Mouse (Mus musculus): ENCODE measurements around the gene Scaf8. TPM values are rescaled to one million over a fixed set of nuclear protein-coding genes. Genes with fewer than 3 reads are reported as not detected.

Gene Scaf8
- polyA plus RNA-seq, 1 experiment from 2014 or later, result 14.2 TPM

DNA sequence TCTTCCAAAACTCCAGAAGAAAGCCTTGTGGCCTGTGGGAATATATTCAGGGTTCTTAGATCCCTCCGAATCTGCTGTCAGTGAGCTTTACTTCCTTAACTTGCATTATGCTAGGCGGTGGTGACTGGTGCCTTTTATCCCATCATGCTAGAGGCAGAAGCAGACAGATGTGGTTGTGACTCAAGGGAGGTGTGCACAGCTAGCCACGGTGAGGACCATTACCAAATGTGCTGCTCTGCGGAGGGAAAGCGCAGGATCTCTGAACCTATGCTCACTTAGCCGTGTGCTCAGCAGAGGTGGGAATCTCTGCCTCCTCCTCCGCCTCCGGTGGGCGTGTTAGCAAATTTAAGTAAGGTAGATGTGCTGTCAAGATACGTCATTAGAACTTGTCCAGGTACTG is 98.1 kb downstream of the Scaf8 start:
- no peaks in the 10 kb centered on the region for H3K9me3 ChIP-seq (replicated peaks)
- H3K4me1 ChIP-seq, result peaks cover 27% of the 10 kb centered on the region

DNA sequence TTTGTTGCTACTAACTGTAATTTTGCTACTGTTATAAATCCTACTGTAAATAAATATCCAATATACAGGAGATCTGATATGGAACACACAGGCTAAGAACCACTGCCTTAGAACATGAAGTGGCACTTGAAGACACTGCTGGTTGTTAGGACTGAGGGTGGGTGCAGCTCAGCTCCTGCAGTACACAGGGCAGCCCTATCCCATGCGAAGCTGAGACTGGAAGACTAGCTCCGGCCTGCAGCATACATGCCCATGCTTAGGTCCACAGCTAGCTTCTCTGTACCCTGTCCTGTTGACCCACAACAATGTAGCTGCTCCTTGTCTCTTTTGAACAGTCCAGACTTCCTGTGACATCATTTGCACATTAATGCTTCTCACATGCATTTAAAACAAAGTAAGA is 100.1 kb downstream of the Scaf8 start:
- H3K36me3 ChIP-seq, result peaks cover 8% of the 10 kb centered on the region; the same call in 1 of the 2 replicates
- H3K27me3 ChIP-seq (replicated peaks), result no peaks in the 10 kb centered on the region
- 95% methylated on average over 2 of the region's 2 CpGs for whole genome bisulfite sequencing
- H3K4me3 ChIP-seq (replicated peaks), result no peak overlapping the region
- H3K4me2 ChIP-seq, result no peak overlapping the region
- H3K9ac ChIP-seq (replicated peaks), result no peak overlapping the region
- H3K9me3 ChIP-seq (replicated peaks), result no peaks in the 10 kb centered on the region
- H3K4me1 ChIP-seq, result peaks cover 32% of the 10 kb centered on the region
- no peak for ATAC-seq (ENCODE audit: low FRiP score)
- no peak overlapping the region for H3K27ac ChIP-seq (replicated peaks)

More for the DNA sequence above, 98.1 kb downstream of the Scaf8 start:
- no peaks in the 10 kb centered on the region for H3K27me3 ChIP-seq (replicated peaks)
- no peak overlapping the region for H3K4me2 ChIP-seq
- ATAC-seq (ENCODE audit: low FRiP score), result no peak
- no peak overlapping the region for H3K27ac ChIP-seq (replicated peaks)
- no peak overlapping the region for H3K9ac ChIP-seq (replicated peaks)
- H3K36me3 ChIP-seq, result peaks cover 8% of the 10 kb centered on the region; the same call in 1 of the 2 replicates
- H3K4me3 ChIP-seq (replicated peaks), result no peak overlapping the region
- 91% methylated on average over 10 of the region's 10 CpGs for WGBS

DNA sequence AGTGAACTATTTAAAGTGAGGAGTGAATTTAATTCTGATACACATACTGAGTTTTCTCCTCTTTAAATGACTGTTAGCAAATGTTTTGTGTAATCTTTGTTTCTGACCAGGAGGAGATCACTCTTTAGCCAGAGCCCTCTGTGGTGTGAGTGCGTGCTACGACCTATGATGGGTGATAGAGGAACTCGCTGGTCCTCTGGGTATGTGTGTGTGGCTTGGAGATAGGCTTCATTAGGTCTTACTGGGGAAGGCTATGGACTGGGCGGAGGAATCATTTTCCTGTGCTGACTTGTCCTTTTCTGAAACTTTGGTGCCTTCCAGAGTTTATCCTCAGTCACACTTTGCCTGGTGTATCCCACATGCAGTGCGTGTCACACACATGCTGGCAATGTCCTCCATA is 102.3 kb downstream of the Scaf8 start:
- H3K4me1 ChIP-seq, result peaks cover 21% of the 10 kb centered on the region; the same call in 1 of the 2 replicates
- 92% methylated on average over 5 of the region's 5 CpGs for WGBS
- H3K27me3 ChIP-seq (replicated peaks), result no peaks in the 10 kb centered on the region
- no peak overlapping the region for H3K4me3 ChIP-seq (replicated peaks)
- H3K4me2 ChIP-seq, result no peak overlapping the region
- no peaks in the 10 kb centered on the region for H3K9me3 ChIP-seq (replicated peaks)
- no peak for ATAC-seq (ENCODE audit: low FRiP score)
- H3K9ac ChIP-seq (replicated peaks), result no peak overlapping the region
- H3K36me3 ChIP-seq, result peaks cover 8% of the 10 kb centered on the region; the same call in 1 of the 2 replicates
- no peak overlapping the region for H3K27ac ChIP-seq (replicated peaks)

DNA sequence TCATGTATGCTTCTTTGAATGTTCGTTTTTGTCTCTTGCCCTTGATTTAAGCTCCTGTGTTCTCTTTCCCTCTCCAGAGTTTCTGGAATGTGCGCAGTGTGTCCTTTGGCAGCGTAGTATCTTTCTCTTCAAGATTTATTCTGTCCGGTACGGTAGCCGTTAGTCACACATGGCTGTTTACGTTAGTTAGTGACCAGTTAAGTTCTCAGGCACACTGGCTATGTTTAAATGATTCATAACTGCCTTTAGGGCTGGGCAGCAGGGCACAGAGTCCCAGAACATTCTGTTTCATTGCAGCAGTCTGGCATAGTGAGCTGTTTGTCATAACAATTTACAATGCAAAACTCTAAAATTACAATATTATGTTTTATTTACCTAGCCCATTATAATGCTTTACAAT is 103.6 kb downstream of the Scaf8 start:
- no peaks in the 10 kb centered on the region for H3K27me3 ChIP-seq (replicated peaks)
- WGBS, result 58% methylated on average over 7 of the region's 7 CpGs
- ATAC-seq (ENCODE audit: low FRiP score), result no peak
- H3K4me2 ChIP-seq, result no peak overlapping the region
- no peak overlapping the region for H3K9ac ChIP-seq (replicated peaks)
- peak overlapping the region; percentile 46; the same call in 1 of the 2 replicates for H3K27ac ChIP-seq (replicated peaks)
- H3K4me3 ChIP-seq (replicated peaks), result no peak overlapping the region
- H3K4me1 ChIP-seq, result peaks cover 13% of the 10 kb centered on the region; the same call in 1 of the 2 replicates
- no peaks in the 10 kb centered on the region for H3K9me3 ChIP-seq (replicated peaks)
- H3K36me3 ChIP-seq, result peaks cover 8% of the 10 kb centered on the region; the same call in 1 of the 2 replicates

DNA sequence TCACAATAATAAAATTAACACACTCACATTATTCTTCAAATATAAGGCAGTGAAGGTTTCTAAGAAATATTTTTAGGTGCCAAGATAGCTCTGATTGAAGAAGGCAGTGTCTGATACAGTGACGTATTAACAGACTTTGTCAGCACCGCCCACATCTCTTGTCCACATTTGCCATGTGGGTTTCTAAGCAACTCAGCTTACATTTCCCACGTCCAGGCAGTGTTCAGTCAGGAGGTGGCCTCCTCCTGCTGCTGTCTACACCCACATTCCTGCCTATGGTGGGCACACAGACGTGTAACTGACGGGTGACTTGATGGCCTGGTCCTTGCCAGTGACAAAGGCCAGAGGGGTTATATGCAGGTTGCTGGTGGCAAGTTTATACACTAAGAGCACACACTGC is 104.1 kb downstream of the Scaf8 start:
- Histone ChIP-seq H3K27ac (replicated peaks) (0 out of 2 replicates have a peak overlapping the region, but pooled peaks have one; percentile 19), H3K9me3 (replicated peaks) (no peaks in the 10 kb centered on the region), H3K27me3 (replicated peaks) (no peaks in the 10 kb centered on the region), H3K36me3 (peaks cover 8% of the 10 kb centered on the region; the same call in 1 of the 2 replicates), H3K4me2 (no peak overlapping the region), H3K4me1 (peaks cover 13% of the 10 kb centered on the region; the same call in 1 of the 2 replicates), H3K4me3 (replicated peaks) (no peak overlapping the region), H3K9ac (replicated peaks) (no peak overlapping the region)
- WGBS, result 66% methylated on average over 5 of the region's 5 CpGs
- ATAC-seq (ENCODE audit: low FRiP score), result no peak; the same call in 1 of the 2 replicates

DNA sequence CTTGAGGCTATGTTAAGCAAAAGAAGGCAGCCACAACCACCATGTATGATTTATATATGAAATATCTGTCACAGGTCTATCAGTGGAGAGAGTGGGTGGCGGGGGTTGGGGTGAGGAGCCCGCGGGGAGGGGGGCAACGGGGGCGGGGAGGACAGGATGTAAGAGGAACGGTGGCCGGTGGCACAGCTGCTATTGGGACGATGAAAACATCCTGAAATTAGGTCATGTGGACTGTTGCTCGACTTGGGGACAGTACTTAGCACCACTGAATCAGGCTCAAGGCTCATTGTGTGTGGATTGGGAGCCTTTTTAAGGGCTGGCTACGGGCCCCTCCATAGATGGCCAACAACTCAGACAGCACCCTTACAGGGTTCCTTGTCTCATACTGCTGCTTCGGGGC is 105.4 kb downstream of the Scaf8 start:
- Histone ChIP-seq H3K4me1 (peaks cover 21% of the 10 kb centered on the region), H3K4me2 (no peak overlapping the region), H3K27me3 (replicated peaks) (no peaks in the 10 kb centered on the region), H3K9ac (replicated peaks) (no peak overlapping the region), H3K27ac (replicated peaks) (no peak overlapping the region), H3K9me3 (replicated peaks) (no peaks in the 10 kb centered on the region), H3K4me3 (replicated peaks) (no peak overlapping the region), H3K36me3 (0 out of 2 replicates have a peak, but pooled peaks cover 2% of the 10 kb centered on the region)
- WGBS, result 67% methylated on average over 11 of the region's 11 CpGs
- ATAC-seq (ENCODE audit: low FRiP score), result no peak

DNA sequence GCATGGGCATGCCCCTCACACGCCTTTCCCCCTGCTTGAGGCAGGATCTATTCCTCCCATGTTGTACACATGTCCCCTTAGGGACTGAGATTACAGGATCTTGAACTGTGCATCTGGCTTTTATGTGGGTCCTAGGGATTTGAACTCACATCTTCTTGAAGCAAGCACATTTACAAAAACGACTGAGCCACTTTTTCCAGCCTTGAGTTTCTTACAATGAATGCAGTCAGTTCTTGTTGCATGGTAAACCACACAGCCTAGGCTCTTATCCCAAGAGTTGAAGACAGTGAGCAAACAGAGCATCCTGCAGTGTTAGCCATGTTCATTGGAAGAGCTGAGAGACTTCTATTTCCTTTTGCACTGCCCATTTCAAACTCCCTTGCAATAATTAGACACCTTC is 108.3 kb downstream of the Scaf8 start:
- Histone ChIP-seq H3K27ac (replicated peaks) (no peak overlapping the region), H3K4me1 (peaks cover 17% of the 10 kb centered on the region), H3K4me2 (no peak overlapping the region), H3K9ac (replicated peaks) (no peak overlapping the region), H3K36me3 (no peaks in the 10 kb centered on the region), H3K4me3 (replicated peaks) (no peak overlapping the region), H3K27me3 (replicated peaks) (no peaks in the 10 kb centered on the region), H3K9me3 (replicated peaks) (no peaks in the 10 kb centered on the region)
- WGBS, result 73% methylated on average over 2 of the region's 2 CpGs
- ATAC-seq (ENCODE audit: low FRiP score), result no peak

DNA sequence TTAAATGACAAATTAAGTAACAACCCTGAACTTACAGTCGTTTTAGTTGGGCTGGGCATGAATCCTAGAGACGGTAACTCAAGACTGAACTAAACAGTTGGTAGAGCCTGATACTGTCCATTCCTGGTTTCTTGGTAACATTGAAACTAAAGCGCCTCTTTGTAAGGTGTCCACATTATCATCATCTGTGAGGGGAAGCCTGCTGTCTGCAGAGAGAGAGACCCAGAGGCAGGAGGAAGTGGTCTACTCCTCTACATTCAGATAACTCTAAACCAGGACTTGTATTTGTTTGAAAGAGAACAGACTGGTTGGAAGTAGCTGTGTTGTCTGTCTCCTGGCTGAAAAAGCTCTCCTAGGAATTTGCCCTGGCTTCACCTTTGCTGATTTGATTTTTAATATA is 108.9 kb downstream of the Scaf8 start:
- no peaks in the 10 kb centered on the region for H3K9me3 ChIP-seq (replicated peaks)
- no peak for ATAC-seq (ENCODE audit: low FRiP score)

DNA sequence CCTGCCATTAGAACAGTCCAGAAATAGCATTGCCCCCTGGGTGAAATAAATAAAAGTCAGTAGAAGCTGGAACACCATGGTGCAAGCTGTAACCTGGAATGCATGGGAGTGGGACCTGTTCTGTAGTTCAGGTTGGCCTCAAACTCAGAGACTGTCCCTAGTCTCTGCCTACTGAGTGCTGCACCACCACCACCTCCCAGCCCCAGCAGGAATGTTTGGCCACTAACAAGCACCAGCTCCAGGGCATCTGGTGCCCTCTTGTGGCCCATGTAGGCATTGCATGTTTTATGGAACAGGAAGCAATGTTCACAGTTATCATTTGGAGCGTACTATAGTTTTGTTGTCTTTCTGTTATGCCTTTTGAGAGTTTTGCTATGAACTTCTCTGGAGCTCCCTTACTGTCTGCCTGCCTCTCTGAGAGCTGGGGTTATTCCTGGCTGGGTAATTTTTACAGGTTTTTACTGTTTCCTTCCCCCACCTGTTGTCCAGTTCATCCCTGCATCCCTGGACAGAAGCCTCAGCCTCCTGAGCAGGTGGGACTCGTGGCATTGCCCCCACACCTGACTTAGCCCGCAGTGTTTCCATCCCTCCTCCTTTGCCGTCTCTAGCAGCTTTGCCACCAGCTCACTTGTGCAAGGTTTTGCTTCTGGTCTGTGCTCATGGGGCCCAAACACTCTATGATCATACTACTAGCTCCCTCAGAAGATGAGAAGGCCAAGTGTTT is 109.8 kb downstream of the Scaf8 start:
- Histone ChIP-seq H3K4me3 (replicated peaks) (no peak overlapping the region), H3K9ac (replicated peaks) (no peak overlapping the region), H3K4me1 (peaks cover 10% of the 10 kb centered on the region; the same call in 1 of the 2 replicates), H3K27ac (replicated peaks) (no peak overlapping the region), H3K36me3 (no peaks in the 10 kb centered on the region), H3K9me3 (replicated peaks) (no peaks in the 10 kb centered on the region), H3K27me3 (replicated peaks) (no peaks in the 10 kb centered on the region), H3K4me2 (no peak overlapping the region)
- WGBS, result 63% methylated on average over 4 of the region's 4 CpGs
- peak; percentile 46; the same call in 1 of the 2 replicates for ATAC-seq (ENCODE audit: low FRiP score)

More for the DNA sequence above, 108.9 kb downstream of the Scaf8 start:
- Histone ChIP-seq H3K4me2 (no peak overlapping the region), H3K36me3 (no peaks in the 10 kb centered on the region), H3K4me1 (peaks cover 14% of the 10 kb centered on the region), H3K9ac (replicated peaks) (no peak overlapping the region), H3K27ac (replicated peaks) (0 out of 2 replicates have a peak overlapping the region, but pooled peaks have one; percentile 4), H3K27me3 (replicated peaks) (no peaks in the 10 kb centered on the region), H3K4me3 (replicated peaks) (no peak overlapping the region)
- WGBS, result 84% methylated on average over 3 of the region's 3 CpGs

DNA sequence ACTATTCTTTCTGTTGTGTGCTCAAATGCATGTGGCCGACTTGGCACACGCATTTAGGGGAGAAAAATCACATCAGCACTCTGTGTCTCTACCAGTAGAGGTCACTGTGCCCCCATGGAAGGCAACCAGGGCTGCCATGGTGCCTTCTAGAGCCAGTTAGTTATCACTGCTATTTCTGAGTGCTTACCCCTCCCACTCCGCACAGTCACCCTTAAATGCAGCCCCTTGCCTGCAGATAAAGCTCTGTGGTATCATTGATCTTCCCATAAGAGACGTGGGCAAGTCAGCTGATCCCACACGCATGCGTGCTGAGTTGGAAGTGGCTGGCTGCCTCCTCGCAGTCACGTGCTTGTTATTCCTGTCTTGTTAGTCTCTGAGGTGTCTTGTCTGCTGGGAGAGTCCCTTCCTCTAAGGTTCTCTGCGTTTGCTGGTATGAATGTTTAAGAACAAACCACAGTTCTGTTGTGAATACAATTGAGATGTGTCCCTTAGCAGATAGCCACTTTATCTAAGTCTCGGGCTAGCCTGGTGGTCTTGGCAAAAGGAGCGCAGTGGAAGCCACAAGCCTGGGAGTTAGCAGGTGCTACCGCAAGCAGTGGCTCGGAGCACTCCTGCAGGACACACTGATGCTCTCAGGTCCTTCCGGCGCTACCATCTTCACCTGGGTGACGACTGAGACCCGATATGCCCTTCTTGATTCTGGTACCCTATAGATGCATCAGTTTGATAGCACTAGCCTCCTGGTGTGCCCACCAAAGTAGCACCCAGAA is 115.6 kb downstream of the Scaf8 start:
- peak; percentile 89 for ATAC-seq (ENCODE audit: low FRiP score)
- 66% methylated on average over 17 of the region's 17 CpGs for WGBS
- H3K4me1 ChIP-seq, result peaks cover 11% of the 10 kb centered on the region; the same call in 1 of the 2 replicates
- H3K36me3 ChIP-seq, result peaks cover 3% of the 10 kb centered on the region; the same call in 1 of the 2 replicates
- no peak overlapping the region for H3K4me3 ChIP-seq (replicated peaks)
- H3K27me3 ChIP-seq (replicated peaks), result no peaks in the 10 kb centered on the region
- H3K27ac ChIP-seq (replicated peaks), result peak overlapping the region; percentile 34
- H3K9ac ChIP-seq (replicated peaks), result no peak overlapping the region
- peak overlapping the region; percentile 31; the same call in 1 of the 2 replicates for H3K4me2 ChIP-seq
- H3K9me3 ChIP-seq (replicated peaks), result no peaks in the 10 kb centered on the region

DNA sequence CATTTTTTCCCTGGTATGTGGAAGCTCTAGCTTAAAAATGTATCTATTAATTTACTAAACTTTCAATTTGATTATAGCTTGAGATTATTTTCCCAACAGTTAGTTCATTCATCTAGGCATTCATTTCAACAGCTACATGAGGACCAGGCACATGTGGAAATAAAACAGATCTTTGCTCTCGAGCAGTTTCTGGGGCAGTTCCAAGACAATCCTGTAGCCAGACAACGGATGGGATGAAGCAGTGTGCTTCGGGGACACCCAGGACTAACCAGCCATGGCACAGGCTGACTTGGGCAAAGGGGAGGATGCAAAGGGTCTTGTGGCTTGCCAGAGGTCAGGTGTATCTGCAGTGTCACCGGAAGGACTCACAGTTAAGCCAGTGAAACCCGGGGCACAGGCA is 117.9 kb downstream of the Scaf8 start:
- peaks cover 11% of the 10 kb centered on the region; the same call in 1 of the 2 replicates for H3K4me1 ChIP-seq
- no peak for ATAC-seq (ENCODE audit: low FRiP score)
- no peak overlapping the region for H3K9ac ChIP-seq (replicated peaks)
- H3K9me3 ChIP-seq (replicated peaks), result no peaks in the 10 kb centered on the region
- H3K4me2 ChIP-seq, result no peak overlapping the region
- H3K36me3 ChIP-seq, result peaks cover 3% of the 10 kb centered on the region; the same call in 1 of the 2 replicates
- 82% methylated on average over 5 of the region's 5 CpGs for WGBS
- no peaks in the 10 kb centered on the region for H3K27me3 ChIP-seq (replicated peaks)
- H3K27ac ChIP-seq (replicated peaks), result no peak overlapping the region
- no peak overlapping the region for H3K4me3 ChIP-seq (replicated peaks)
